Mouse (Mus musculus) adrenal gland (tissue): Measurements from ENCODE around the gene Hist1h3h.
"Not testable (repeated sequence)": the region's sequence is repeated elsewhere in the genome, so short reads cannot be mapped to it uniquely, and the experiment has no call there.

Experiments used
- intact Hi-C: fragments of 180-260 bp; cut with DNase I; formaldehyde crosslinking; loops from one replicate; pipeline ENCODE4 v1.15.1; 2025

Gene Hist1h3h

DNA sequence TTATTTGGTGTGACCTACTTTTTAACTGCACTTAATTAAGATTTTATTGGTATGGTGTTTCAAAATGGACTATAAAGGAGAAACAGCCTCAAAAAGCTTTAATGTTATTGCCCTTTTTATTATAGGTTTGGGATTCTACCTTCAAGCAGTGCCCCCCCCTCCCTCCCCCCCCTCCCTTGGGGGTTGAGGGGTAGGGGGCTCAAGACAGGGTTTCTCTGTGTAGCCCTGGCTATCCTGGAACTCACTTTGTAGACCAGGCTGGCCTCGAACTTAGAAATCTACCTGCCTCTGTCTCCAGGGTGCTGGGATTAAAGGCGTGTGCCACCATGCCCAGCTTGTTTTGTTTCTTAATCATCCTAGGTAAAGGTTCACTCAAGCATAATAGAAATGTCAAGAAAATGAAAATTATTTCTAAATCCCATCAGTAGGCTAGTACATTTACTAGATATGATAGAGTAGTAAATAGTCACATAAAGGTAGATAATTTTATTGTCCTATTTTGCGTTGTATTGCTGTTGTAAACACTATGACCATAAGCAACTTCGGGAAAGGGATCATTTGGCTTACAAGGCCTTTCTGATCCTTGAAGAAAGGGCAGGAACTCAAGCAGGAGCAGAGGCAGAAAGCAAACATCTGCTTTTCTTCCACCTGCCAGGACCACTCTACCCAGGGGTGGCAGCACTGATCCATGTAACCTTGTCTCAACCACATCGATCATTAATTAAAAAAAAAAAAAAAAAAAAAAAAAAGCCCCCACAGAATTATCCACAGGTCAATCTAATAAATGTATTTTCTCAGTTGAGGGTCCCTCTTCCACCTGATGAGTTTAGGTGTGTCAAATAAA, 5.8 kb downstream of the Hist1h3h start:
- intact Hi-C loops: no loop called here

DNA sequence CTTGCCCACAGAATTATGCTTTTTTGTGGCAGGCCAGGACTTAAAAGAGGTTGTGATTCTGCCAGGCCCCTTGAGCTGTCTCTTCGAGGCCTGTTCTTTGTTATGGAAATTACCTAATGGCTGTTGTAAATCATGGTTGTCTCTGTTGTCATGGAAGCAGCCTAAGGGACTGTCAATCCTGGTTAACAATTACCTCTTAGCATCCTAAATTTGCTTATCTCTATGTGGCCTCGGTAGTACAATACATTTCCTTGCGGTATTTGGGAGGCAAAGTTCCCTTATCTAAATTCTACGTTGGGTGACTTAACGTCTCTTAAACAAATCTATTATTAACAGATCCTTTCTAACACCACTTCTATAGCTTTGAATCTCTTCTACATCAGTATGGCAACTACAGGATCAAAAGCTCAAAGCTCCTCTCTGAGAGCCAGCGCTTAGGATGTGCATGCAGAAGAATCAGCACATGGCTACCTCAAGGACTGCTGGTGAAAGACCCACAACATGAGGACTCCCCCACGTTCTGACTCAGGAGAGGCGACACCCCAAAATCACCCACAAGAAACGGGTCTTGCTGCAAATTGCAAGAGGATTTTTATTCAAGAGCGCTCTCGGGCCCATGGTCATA, 10.6 kb downstream of the Hist1h3h start:
- intact Hi-C loops: no loop called here

DNA sequence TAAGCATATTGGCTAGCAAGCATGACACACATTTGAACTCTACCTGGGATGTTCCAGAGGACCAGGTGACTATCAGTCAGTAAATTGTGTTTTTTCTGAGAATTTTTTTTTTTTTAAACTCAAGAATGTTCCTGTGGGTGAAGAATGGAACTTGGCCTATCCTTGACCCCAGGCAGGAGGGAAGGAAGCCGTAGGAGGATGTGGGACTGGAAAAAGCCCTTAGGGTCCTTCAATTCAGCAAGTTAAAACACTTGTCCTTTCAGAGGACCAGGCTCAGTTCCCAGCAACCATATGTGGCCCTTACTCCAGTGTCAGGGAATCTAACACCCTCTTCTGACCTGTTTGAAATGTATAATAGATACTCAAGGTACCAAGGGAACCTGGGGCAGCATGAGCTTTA, 12.1 kb downstream of the Hist1h3h start:
- intact Hi-C loops: no loop called here

DNA sequence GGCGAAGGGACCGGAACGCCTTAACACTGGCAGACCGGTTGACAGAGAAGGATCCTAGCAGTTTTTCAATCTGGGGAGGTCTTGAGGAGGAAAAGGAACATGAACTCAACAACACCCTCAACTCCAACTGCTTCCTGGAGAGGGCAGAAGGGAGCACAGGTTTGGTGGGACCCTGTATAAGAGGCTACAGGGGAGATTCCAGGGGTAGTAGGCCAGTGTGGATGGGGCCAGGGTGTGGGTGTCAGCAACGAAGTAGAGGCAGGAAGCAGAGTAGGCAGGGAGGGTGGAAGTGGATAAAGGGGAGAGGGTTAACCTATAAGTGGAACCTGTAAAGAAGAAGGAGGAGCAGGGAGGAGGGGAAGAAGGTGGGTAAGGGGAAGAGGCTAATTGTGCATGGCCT, 16.0 kb downstream of the Hist1h3h start:
- intact Hi-C loops: no loop called here

DNA sequence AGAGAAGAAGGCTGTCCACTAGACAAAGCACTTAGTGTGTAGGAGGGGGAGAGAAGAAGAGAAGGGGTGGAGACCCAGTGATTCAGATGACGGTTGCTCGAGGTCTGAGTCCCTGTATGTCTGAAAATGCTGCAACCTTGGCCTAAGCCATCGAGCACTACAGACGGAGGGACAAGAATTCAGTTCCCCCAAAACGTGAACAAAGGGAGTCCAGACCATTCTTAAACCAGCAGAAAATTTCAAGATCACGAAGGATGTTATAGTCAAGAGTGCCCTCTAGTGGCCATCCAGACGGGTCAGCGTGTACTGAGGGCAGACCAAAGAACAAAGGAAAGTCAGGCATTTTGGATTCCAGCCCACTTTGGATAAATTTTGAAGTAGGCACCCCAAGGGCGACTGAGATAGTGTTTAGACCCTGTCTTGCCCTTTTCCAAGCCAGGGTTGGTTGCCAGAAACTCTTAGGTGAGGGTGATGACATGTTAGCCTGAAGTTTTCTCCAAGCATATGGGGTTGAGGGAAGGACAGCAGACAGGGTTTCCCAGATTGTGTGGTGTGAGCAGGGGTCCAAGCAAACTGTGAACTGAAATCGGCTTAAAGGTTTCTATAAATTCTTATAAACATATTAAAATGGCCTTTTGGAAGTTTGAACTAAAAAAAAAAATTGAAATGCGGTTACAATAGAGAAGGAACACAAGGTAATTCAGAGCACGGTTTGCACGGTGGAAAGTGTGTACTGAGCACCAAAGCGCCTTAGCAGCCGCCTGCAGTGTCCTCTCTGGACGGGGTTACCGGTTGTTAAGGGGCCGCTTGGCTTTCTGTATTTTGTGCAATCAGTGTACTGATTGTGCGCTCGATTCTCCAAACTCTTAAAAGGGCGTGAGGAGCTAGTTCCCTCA, 16.8 kb downstream of the Hist1h3h start:
- intact Hi-C loops: no loop called here

DNA sequence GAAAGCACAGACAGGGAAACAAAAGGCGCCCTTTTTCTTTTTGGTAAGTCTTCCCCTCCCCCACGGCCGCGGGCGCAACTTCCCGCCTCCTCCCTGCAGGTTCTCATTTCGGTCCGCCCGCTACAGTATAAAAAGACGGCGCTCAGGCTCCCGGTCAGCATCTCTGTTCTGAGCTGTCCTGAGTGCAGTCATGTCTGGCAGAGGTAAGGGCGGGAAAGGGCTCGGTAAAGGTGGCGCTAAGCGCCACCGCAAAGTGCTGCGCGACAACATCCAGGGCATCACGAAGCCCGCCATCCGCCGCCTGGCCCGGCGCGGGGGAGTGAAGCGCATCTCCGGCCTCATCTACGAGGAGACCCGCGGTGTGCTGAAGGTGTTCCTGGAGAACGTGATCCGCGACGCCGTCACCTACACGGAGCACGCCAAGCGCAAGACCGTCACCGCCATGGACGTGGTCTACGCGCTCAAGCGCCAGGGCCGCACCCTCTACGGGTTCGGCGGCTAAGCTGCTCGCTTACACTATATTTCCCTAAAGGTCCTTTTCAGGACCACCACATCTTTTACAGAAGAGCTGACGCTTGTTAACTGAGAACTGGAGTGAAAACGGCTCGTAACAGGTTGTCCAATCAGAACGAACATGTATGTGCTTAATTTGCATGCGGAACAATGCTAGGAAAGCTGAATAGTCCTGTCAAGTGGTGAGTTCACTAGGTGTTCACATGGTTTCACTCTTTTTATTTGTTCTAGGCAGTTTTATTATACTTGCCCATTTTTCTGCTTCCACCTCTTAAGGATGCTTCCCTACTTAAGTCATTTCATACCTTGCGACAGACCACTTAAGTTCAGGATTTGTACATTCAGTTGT, 17.7 kb downstream of the Hist1h3h start, which contains the start of gene Hist1h4j:
Hist1h4j (plus strand) TSS at position 159 of the 862 bp plus-strand sequence.
- intact Hi-C loops: not testable (repeated sequence)

DNA sequence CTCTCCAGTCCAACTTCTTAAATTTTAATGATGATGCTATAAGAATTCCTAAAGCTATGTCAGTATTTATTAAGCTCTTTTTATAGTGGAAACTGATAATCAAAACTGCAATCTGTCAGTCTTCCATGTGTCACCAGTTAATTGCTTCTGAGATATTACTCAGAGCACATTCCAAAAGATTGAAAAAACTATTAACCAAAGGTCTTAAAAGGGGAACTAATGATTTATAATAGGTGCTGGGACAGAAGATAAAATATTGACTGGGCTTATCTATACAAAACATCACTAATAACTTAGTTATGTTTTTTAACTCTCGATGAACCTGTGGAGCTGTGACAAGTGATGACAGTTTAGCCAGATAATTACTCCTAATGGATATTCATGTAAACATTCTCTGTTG, 27.5 kb downstream of the Hist1h3h start:
- intact Hi-C loops: no loop called here

DNA sequence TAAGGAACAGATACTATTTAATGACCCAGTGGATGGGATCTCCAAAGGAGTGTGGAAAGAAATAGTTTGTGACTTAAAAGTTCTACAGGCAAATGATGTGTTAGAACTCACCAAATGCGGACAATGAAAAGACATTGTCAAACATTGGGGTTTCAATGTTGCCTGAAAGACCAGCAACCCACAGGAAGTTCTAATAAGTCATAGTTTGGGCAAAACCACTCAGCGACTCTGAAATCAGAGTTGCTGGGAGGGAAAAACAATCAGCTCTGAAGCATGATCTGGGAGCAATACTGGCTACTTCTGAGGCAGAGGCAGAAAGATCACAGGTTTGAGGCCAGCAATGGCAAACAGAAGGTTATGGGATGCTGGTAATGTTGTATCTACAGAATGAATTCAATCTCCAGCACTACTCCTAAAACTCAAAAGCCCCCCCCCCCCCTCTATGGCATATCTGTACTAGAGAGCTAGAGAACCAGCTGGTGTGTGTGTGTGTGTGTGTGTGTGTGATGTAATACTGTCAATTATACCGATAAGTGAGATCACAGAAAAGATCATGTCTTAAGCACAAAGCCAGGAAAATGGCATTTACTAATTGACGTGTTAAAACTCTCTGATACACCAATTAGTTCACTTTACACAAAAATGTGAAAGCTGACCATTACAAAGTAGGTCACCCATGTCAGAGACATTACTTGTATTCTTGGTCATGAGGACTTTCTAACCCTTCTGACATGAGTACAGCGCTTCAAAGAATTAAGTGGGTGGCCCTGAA, 32.1 kb downstream of the Hist1h3h start:
- intact Hi-C loops: no loop called here

DNA sequence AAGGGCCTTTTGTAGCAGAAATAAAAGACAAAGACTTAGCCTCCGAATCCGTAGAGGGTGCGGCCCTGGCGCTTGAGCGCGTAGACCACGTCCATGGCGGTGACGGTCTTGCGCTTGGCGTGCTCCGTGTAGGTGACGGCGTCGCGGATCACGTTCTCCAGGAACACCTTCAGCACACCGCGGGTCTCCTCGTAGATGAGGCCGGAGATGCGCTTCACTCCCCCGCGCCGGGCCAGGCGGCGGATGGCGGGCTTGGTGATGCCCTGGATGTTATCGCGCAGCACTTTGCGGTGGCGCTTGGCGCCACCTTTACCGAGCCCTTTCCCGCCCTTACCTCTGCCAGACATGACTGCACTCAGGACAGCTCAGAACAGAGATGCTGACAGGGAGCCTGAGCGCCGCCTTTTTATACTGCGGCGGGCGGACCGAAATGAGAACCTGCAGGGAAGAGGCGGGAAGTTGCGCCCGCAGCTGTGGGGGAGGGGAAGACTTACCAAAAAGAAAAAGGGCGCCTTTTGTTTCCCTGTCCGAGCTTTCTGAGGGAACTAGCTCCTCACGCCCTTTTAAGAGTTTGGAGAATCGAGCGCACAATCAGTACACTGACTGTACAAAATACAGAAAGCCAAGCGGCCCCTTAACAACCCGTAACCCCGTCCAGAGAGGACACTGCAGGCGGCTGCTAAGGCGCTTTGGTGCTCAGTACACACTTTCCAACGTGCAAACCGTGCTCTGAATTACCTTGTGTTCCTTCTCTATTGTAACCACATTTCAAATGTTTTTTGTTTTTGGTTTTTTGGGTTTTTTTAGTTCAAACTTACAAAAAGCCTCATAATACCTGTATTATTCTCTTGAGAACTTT, 32.9 kb downstream of the Hist1h3h start, which contains the start of gene Hist1h4k:
Hist1h4k (minus strand) TSS at position 347 of the 859 bp plus-strand sequence.
- intact Hi-C loops: not testable (repeated sequence)

DNA sequence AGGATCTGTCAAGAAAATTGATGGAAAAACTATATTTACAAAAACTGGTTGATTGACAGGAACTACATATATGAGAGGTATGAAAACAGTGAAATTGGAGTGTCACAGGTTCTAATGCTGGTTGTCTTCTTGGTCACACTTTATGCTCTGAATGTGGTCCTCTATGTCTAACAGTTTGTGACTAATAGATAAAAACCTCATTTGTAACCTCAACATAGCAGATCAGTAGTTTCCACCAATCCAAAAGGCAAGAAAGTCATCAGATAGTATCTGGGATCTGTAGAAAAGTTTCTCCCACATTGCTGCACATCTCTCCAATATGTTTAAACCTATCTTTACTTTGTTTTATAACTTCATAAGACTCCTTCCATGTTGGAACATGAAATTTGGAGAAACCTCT, 34.0 kb downstream of the Hist1h3h start:
- intact Hi-C loops: no loop called here

DNA sequence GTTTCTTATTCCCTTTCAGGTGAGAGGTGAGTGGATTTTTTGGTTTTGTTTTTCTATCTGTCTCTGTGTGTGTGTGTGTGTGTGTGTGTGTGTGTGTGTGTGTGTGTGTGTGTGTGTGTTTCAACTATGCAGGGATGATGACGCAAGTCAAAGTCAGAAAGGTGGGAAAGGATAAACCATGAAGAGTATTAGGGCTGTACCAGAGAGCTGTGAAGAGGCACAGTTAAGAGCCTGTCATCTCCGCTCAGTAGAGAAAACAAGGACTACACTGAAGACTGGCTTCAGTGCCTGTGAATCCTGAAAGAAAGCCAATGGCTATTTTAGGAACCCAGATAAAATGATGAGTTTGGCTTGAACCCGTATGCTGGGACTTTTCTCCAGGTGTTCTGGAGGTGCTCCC, 34.4 kb downstream of the Hist1h3h start:
- intact Hi-C loops: no loop called here

DNA sequence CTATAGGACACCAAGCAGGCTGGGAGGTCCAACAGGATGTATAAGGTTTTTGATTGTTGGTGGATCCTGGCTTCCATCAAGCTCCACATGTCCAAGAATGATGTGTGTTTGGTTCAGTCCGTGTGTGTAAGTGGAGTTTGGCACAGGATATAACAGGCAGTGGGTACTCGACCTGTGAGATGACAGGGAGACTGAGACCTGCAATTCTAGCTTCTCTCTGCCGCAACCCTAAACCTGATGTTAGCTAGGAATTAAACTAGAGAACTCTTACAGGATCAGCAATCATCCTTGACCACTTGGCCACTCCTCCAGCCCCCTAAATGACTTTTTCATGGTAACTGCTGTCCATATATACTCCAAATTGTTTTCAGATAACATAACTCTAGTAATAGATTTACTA, 34.9 kb downstream of the Hist1h3h start:
- intact Hi-C loops: no loop called here

DNA sequence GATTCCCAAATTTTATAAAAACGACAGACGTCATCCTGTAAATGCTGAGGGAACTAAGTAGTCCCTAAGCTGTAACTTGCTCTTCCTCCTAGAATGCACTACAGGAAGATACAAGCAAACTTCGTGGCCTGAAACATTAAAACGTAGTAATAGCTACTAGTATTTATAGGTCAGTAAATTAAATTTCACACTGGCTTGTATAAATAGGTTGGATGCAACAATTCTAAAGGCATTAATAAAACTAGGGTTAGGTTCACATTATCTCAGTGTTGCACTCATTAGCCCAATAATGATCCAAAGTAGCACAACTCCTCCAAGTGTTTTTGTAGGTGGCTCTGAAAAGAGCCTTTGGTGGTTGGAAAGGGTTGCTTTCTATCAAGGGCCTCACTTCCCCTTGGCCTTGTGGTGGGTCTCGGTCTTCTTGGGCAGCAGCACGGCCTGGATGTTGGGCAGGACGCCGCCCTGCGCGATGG, 35.6 kb downstream of the Hist1h3h start:
- intact Hi-C loops: no loop called here

DNA sequence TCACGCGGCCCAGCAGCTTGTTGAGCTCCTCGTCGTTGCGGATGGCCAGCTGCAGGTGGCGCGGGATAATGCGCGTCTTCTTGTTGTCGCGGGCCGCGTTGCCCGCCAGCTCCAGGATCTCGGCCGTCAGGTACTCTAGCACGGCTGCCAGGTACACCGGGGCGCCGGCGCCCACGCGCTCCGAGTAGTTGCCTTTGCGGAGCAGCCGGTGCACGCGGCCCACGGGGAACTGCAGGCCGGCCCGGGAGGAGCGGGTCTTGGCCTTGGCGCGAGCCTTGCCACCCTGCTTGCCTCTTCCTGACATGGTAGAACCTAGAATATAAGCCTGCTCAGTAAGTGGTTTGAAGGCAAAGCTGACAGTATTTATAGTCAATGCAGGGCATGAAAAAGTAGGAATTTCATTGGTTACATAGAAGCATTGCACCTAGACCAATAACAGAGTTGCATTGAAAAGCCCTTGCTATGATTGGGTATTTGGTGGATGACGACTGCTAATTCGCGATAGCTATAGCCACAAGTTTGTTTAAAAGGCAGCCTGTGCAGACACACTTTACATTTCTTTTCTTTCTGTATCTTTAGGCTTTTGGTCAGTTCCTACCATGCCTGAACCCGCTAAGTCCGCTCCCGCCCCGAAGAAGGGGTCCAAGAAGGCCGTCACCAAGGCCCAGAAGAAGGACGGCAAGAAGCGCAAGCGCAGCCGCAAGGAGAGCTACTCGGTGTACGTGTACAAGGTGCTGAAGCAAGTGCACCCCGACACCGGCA, 36.2 kb downstream of the Hist1h3h start, which contains the start of the genes Hist1h2ak and Hist1h2bn:
Hist1h2ak (minus strand) TSS at position 304 of the 762 bp plus-strand sequence.
Hist1h2bn (plus strand) TSS at position 600 of the 762 bp plus-strand sequence.
- intact Hi-C loops: not testable (repeated sequence)

DNA sequence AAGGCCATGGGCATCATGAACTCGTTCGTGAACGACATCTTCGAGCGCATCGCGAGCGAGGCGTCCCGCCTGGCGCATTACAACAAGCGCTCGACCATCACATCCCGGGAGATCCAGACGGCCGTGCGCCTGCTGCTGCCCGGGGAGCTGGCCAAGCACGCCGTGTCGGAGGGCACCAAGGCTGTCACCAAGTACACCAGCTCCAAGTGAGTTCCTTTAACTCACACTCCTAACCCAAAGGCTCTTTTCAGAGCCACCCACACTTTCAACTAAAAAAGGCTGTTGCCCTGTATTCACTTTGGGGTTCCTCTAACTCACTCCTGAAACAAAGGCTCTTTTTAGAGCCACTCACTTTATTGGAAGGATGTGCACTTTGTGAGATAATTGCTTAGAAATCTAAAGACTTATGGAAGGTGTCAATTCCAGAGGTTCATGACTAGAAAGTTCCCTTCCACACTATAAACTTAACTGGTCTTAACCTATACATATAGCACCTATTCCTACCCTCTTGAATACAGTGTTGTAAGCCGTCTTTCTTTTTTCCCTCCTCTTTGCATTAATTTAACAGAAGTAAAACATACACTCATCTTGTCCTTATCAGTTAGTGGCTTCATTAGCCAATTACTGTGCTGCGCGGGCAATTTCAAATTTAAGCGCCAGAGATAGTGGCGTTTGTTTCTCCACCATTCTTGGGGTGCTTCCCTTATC, 37.0 kb downstream of the Hist1h3h start:
- intact Hi-C loops: not testable (repeated sequence)

DNA sequence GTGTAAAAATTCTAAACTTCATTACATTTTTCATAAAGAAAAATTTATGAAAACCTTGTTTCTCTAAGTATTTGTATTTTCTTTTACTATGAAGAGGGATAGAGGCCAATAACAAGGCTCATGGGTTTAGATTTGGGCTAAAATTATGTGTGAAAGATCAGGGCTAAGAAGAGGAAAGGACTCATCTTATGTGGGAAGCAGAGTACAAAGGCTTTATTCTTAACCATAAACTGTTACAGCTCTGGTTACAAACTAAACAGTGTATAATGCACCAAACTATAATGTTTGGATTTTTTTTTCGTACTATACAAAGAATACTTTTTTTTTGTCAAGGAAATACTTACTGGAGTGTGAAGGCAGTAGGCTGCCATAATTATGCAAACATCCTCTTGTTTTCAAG, 38.2 kb downstream of the Hist1h3h start:
- intact Hi-C loops: no loop called here
